Mouse (Mus musculus): ENCODE measurements around the gene Dhps.
"Not testable (repeated sequence)": the region's sequence is repeated elsewhere in the genome, so short reads cannot be mapped to it uniquely, and the experiment has no call there.

Dhps gene

DNA sequence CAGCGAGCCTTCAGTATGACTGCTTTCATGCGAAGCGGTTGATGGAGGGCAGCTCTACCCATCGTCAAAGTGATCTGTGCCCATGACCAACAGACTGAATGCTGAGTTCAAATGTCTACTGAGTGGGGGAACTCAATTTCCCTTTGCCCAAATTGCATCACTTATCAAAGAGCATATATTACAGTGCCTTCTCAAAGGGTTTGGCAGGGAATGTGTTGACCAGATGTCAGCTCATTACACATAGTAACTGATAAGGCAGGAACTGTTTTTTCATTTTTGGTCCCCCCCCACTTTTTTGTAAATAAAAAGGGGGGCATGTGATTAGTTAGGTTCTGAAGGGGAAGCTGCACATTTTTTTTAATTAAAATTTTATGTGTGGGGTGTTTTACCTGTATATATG lies 9.0 kb upstream of the Dhps start:
- DNase-seq (ENCODE audit: low spot score in 2 of 2): no peak

DNA sequence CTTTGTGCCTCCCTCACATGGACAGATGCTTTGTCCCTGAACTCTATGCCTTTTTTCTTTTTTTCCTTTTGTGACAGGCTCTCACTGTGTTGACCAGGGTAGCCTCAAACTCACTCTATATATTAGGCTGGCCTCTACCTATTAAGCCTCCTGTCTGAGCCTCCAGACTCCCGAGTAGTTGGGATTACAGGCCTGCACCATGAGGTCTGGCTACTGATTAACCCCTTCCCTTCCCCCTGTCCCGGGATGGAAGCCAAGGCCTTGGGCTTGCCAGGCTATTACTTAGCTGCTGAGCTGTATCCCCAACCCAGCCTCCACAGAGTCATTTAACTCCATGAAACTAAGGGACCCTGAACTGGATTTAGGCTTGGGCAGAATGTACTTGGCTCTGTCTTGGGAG lies 6.3 kb upstream of the Dhps start:
- no peak for DNase-seq (ENCODE audit: low spot score in 2 of 2)

DNA sequence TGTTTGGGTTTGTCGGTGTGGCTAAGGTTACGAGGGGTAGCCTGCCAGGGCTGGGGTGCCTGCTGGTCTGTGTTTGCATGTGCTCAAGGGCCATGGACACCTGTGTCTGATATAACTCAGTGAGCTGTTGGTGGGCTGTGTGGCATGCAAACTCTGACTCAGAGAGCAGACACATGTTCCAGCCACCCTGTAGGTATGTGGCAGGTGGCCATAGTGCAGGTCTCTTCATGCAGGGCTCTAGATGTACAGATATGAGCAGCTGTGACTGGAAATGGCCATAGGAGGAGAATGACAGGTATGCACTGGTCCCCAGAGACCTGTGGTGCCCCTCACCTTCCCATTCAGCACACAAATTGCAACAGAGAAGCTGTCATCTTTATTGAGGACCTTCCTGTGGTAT lies 4.4 kb upstream of the Dhps start:
- no peak for DNase-seq (ENCODE audit: low spot score in 2 of 2)

DNA sequence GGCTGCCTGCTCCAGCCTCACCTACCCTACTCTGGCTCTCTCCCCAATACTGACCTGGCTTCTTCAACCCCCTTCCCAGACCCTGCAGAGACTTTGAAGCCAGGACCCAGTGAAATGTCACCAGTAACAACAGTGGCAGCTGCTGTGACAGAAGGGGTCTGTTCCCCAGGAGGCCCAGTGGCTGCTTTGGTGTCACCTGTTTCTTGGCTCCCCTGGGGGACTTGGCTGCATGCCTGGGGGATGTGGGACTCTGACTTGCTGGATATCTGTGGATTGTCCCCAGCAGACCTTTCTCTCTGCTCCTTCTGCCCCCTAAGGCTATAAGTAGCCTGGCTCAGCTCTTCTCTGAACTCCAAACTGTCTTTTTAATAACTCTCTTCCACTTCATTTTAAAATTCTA lies 3.6 kb upstream of the Dhps start, which contains the start of gene Gm5741:
Gene Gm5741 (minus strand): TSS at position 1 of the 400 bp plus-strand sequence.
- no peak for DNase-seq (ENCODE audit: low spot score in 2 of 2)

DNA sequence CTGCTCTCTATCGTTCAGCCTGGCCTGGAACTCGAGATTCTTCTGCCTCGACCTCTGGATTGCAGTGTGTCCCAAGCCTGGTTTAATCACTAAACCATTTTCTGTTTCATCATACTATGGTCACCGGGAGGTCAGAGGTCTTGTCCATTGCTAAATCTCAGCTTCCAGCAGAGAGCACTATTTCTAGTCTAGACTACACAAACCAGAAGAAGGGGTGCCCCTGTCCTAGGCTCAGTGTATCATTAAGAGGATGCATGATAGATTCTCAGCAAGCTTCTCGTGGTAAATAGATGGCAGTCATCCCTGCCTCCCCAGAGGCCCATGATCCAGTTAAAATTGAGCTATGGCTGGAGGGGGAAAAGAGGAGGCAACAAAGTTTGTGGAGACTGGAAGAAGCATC lies 516 bp upstream of the Dhps start:
- DNase-seq (ENCODE audit: low spot score in 2 of 2): no peak

DNA sequence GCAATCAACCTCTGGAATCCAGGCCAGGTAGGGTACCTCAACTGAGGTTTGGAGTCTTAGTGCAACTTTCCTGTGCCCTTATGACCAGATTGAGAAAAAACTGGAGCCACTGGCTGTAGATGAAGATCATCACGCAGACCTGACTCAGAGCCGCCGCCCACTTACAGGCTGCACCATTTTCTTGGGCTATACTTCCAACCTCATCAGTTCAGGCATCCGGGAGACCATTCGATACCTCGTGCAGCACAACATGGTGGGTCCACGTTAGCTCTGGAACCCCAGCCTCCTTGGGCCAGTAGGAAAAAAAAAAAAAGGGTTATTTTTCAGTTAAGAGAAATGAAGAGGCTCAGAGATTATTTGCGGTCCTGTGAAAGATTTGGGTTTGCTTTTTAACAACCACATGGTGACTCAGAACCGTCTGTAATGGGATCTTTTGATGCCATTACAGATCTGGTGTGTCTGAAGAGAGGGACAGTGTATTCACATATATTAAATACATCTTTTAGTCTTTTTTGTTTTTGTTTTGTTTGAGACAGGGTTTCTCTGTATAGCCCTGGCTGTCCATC lies 890 bp downstream of the Dhps start:
- DNase-seq (ENCODE audit: low spot score in 2 of 2): no peak

DNA sequence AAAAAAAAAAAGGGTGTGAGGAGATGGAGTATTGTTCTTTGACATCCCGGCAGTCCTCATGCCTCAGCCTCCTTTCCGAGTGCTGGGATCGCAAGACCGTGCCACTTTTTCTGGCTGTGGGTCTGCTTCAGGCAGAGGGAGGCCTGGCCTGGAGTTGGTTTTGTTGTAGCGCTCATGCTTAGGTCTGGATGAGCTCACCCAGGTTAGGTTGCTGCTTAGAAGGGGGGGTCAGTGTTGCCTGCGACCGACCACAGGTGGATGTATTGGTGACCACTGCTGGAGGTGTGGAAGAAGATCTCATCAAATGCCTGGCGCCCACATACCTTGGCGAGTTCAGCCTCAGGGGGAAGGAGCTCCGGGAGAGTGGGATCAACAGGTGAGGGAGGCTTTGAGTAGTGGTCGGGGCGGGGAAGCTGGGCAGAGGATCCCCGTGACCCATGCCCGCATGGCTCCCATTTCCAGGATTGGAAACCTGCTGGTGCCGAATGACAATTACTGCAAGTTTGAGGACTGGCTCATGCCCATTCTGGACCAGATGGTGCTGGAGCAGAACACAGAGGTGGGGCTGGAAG lies 1.6 kb downstream of the Dhps start:
- no peak for DNase-seq (ENCODE audit: low spot score in 2 of 2)

DNA sequence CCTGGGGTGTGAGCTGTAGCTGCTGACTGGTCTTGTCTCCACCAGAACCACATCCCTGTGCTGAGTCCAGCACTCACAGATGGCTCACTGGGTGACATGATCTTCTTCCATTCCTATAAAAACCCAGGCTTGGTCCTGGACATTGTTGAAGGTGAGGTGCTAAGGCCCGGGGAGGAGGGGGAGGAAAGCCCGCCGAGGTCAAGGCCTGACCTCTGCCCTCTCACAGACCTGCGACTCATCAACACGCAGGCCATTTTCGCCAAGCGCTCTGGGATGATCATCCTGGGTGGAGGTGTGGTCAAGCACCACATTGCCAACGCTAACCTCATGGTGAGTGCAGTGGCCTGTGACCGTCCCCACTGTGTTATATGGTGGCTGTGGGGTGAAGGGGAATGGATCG lies 2.6 kb downstream of the Dhps start:
- DNase-seq (ENCODE audit: low spot score in 2 of 2): no peak

DNA sequence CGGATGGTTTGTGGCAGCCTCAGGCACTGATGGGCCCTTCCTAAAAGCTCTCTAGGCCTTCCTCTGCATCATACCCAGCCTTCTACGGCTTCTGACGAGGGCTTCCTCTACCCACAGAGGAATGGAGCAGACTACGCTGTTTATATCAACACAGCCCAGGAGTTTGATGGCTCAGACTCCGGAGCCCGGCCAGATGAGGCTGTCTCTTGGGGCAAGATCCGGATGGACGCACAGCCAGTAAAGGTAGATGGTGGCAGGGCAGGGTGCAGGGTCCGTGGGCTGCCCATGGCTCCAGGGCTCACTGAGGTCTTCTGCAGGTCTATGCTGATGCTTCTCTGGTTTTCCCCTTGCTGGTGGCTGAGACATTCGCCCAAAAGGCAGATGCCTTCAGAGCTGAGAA lies 3.1 kb downstream of the Dhps start:
- DNase-seq (ENCODE audit: low spot score in 2 of 2): no peak

DNA sequence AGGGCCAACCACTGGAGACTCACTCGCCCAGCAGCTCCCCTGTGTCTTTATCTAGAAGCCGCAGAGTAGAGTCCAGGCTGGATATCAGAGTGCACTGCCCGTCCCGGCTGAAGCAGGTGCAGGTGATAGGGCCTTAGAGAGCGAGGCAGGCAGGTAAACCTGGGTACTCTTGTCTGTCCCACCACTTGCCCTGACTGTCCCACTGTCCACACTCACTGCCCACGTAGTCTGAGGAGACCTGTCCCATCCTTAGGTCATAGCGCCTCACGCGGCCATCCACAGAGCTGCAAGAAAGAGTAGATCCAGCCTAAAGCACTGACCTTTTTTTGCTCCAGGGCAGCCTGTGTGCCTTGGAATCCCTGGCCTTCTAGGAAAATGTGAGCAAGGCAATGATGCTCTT lies 4.4 kb downstream of the Dhps start:
- DNase-seq (ENCODE audit: low spot score in 2 of 2): no peak

DNA sequence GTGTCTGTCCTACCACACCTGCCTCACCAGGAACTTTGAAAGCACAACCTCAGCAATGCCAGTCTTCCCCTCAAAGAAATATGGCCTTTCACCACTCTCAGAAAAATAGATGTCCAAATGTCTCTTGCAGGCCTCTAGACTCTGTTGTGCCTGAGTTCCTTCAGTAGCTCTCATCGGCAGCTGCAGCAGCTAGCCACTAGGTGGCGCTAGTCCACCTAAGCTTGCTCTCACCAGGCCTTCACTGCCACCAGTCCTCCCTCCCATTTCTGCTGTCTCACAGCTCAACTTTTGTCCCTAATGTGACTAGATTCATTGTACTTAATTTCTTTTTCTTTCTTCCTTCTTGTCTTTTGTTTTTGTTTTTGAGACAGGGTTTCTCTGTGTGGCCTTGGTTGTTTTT lies 5.4 kb downstream of the Dhps start:
- DNase-seq (ENCODE audit: low spot score in 2 of 2): peak; percentile 74 to 83

DNA sequence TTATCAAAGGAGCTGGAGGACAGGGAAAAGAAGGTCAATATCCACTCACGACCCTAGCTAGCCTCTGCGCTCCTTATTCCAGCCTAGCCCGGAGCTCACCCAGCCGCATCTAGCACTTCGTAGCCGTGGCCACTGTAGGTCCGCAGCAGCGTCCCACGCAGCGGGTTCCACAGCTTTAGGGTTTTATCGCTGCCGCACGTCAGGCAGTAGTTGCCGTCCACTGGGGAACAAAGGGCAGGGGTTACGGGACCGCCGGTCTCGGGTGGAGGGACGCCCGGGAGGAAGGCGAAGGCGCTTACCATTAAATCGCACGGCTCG lies 8.6 kb downstream of the Dhps start:
- DNase-seq (ENCODE audit: low spot score in 2 of 2): peak in 1 of 2 experiments; percentile 42

DNA sequence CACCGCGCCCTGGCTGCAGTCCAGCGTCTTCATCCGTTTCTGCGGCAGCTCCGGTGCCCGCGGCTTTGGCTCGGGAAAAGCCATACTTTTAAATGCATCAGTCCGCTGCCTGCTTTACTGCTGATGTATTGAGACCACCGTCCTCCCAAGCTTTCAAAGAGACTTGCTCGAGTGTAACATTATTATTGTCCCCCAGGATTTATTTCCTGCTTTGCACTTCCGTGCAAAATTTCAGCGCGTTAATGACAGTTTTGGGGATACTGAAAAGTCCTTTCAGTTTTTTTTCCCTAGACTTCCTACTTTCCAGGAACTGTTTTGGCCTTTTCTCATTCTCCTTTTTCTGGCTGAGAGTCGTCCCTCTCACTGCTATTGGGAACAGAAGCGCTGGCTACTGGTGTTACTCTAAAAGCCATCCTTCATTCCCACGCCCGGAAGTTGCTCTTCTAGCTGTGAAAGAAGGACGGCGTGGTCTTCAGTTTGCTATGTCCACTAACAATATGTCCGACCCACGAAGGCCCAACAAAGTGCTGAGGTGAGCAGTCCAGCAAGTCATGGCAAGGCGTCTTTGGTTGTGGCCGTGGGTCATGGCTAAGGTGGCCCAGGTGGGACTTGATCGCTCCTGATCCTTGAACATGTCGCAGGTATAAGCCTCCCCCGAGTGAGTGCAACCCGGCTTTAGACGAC lies 9.1 kb downstream of the Dhps start, which contains the start of gene Wdr83os:
Gene Wdr83os (plus strand): TSS at position 209 of the 684 bp plus-strand sequence.
- DNase-seq (ENCODE audit: low spot score in 2 of 2): peak; percentile 55 to 68

DNA sequence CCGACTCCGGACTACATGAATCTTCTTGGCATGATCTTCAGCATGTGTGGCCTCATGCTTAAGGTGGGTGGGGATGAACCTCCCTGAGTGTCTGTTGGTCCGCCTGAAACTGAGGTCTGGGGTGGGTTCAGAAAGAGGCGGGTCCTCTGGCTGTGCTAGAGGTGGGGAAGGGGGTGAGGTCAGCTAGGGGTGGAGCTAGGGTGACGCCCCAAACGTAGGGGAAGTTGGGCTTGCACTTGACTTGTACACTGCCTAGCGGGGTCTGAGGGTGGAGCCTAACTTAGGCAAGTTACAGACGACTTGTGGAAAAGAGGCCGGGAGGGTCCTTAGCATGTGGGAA lies 9.6 kb downstream of the Dhps start, which contains the start of gene Wdr83:
Gene Wdr83 (minus strand): TSS at position 91 of the 340 bp plus-strand sequence.
- no peak for DNase-seq (ENCODE audit: low spot score in 2 of 2)

DNA sequence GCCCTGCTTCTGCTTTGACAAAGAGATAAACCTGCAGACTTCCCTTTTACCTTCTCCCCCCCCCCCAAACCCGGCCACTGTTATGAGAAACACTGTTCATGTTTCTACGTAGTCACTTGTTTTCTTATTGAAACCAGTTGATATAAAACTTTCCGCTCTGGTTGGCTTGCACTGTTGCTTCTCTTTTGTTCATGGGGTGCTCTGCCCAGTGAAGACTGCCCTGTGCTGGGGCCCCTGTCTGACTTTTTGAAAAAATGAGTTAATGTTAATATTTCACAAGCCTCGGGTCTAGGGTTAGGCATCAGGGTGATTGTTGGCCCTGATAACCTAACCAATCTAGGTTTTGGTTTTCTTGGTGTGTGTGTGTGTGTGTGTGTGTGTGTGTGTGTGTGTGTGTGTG lies 10.6 kb downstream of the Dhps start:
- not testable (repeated sequence) for DNase-seq (ENCODE audit: low spot score in 2 of 2)

DNA sequence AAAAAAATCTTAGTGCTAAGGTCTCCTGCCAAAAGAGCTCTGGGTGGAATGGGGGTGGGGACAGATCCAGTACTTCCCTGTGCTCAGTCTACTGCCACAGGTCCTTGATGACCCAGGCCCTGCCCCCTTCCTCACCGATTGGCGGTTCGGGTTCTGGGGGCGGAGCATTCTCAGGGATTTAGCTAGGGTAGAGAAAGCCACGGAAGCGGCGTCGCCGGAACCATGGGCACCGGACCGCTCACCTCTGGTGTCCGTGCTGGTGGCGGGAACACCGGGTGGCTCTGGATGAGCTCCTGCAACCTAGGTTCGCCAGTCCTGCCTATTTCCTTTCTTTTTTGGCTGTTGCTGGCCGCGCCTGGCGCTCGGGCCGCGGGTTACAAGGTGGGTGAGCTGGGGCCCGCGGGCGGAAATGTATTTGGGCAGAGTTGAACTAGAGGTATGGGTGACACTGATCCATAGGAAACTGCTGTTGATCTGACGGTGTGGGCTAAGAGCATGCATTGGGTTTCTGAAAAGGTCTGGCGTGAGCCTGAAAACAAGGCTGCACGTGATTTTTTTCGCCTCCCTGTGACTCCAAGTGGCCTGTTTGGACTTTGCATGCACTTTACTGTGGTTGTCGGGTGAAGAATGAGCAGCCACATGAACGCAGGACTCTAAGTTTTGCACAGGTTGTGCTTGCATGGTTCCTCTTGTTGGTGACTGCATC lies 11.7 kb downstream of the Dhps start, which contains the start of gene Man2b1:
Gene Man2b1 (plus strand): TSS at position 163 of the 706 bp plus-strand sequence.
- peak; percentile 87 to 90 for DNase-seq (ENCODE audit: low spot score in 2 of 2)

DNA sequence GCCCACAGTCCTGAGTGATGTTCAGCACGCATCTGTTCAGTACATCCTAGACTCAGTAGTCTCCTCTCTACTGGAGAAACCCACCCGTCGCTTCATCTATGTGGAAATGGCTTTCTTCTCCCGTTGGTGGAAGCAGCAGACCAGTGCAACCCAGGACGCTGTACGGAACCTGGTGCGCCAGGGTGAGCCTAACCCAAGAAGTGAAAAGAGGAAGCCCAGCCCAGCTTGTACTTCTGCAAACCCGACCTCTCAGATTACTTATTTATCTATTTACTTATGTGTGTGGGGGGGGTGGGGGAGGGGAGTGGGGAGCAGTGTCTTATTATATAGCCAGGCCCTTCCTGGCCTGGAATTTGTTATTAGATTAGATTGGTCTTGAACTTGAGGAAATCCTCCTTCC lies 13.1 kb downstream of the Dhps start:
- no peak for DNase-seq (ENCODE audit: low spot score in 2 of 2)

DNA sequence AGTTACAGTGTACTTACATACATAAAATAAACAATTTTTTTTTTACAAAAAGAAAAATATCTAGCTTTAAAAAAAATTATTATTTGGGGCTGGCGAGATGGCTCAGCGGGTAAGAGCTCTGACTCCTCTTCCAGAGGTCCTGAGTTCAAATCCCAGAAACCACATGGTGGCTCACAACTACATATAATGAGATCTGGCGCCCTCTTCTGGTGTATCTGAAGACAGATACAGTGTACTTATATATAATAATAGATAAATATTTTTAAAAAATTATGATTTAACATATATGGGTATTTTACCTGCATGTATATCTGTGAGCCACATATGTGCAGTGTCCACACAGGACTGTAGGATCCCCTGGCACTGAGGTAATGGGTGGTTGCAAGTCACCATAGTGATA lies 14.7 kb downstream of the Dhps start:
- no peak for DNase-seq (ENCODE audit: low spot score in 2 of 2)

DNA sequence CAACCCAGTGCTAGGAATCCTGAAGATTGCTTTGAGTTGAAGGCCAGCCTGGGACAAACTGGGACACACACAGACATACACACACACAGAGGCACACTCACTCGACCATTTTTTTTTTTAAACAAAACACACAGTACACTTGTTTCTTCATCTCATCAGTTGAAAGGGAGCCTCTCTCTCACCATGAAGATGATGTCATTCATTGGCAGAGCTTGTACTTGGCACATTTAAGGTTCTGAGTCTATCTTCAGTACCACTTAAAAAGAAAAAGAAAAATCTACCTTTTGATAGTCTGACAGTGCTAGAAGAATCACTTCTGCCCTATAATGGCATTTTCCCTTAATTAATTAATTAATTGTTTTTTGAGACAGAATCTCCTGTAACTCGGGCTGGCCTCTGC lies 17.2 kb downstream of the Dhps start:
- DNase-seq (ENCODE audit: low spot score in 2 of 2): no peak

DNA sequence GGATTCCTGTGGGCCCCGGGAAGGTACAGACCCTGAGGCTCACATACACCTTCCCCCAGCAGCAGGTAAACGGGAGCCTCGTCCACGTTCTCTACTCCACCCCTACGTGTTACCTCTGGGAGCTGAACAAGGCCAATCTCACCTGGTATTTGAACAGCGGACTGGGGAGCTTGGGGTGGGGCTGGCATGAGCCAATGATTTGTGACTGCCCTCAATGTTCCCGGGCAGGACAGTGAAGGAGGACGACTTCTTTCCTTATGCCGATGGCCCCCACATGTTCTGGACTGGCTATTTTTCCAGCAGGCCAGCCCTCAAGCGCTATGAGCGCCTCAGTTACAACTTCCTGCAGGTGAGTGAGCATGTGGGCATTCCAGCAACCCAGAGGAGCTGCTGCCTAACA lies 19.3 kb downstream of the Dhps start:
- DNase-seq (ENCODE audit: low spot score in 2 of 2): no peak

DNA sequence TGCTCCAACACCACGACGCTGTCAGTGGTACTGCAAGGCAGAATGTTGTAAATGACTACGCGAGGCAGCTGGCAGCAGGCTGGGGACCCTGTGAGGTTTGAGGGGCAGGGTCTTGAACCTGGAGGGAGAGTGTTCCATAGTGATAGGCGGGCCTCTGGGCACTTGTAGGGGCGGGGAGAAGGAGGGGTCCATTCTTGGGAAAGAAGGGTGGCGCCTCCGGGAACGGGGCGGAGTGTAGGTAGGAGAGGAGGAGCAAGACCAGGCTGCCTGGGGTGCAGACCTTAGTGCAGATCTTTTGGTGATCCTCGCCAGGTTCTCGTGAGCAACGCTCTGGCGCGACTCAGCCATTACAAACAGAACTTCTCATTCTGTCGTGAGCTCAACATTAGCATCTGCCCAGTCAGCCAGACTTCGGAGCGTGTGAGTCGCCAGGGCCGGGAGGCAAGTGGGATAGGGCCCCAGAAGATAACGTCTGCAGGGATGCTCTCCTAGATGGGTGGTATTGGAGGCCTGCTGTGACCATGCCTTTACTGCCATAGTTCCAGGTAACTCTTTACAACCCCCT lies 20.1 kb downstream of the Dhps start:
- DNase-seq (ENCODE audit: low spot score in 2 of 2): no peak

DNA sequence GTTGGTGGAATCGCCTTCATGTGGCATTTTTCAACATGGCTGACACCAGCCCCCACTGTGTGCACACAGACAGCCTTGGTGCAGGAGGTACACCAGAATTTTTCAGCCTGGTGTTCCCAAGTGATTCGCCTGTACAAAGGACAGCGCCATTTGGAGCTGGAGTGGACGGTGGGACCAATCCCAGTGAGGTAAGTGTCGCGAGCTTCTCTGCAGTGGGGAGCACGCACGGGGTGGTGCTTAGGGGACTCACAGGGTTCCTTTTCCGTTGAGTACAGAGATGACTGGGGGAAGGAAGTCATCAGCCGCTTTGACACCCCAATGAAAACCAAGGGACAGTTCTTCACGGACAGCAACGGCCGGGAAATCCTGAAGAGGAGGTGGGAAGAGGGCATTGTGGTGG lies 23.5 kb downstream of the Dhps start:
- DNase-seq (ENCODE audit: low spot score in 2 of 2): no peak

DNA sequence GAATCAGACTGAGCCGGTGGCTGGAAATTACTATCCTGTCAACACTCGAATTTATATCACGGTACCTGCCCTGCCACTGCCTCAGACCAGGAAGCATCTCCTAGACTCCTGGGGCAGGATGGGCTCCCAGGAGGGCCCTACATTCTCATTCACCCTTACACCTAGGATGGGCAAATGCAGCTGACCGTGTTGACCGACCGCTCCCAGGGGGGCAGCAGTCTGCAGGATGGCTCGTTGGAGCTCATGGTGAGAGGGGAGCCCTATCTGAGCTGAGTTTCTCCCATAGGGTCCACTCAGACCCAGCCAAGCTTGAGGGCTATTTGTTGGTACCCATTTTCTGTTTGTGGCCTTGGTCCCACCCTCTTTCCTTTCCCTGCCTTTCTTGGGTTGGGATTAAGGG lies 24.0 kb downstream of the Dhps start:
- no peak for DNase-seq (ENCODE audit: low spot score in 2 of 2)
